Mouse (Mus musculus) bone marrow, adult 2 months (tissue): ENCODE measurements around the gene Coa5. TPM values are rescaled to one million over a fixed set of nuclear protein-coding genes. Genes with fewer than 3 reads are reported as not detected.

Experiments
- H3K27ac ChIP-seq: fragments of 200-500 bp; 2 replicates; pipeline ENCODE4 v1.5.1; 2012; ENCODE audit warnings: low read depth, mild to moderate bottlenecking, control low read depth, inconsistent platforms, low read length; ENCODE audit not compliant: control insufficient read depth, poor library complexity, insufficient read depth
- H3K4me1 ChIP-seq: fragments of 200-500 bp; 2 replicates; pipeline ENCODE4 v1.6.1; 2011; ENCODE audit warnings: low read length; ENCODE audit not compliant: control insufficient read depth, insufficient read depth
- H3K4me3 ChIP-seq: fragments of 200-500 bp; replicated peaks from 2 replicates; pipeline ENCODE3; 2011; ENCODE audit warnings: mild to moderate bottlenecking, low read depth, low read length, control low read depth; ENCODE audit not compliant: control insufficient read depth
- CTCF ChIP-seq: fragments of 200-500 bp; IDR thresholded peaks from 2 replicates; pipeline ENCODE4 v1.5.1; 2011; ENCODE audit warnings: low read length, control low read depth; ENCODE audit not compliant: control insufficient read depth, insufficient read depth
- POLR2A ChIP-seq: fragments of 200-500 bp; IDR thresholded peaks from 2 replicates; pipeline ENCODE4 v1.6.1; 2011; ENCODE audit warnings: low read depth, mild to moderate bottlenecking, control low read depth, low read length, borderline replicate concordance; ENCODE audit not compliant: control insufficient read depth
- WGBS: fragments of 180-500 bp; shearing (Covaris S2); methylation state at CpG from one replicate; pipeline ENCODE4 v1.1.7; 2018; 5-methylcytosine and 5-hydroxymethylcytosine counted together
- polyA plus RNA-seq: library from polyadenylated mRNA; stranded (reverse); fragments of >200 nt; gene quantifications from 2 replicates; pipeline ENCODE4 v1.2.4, GENCODE M21; 2011; ENCODE audit warnings: low replicate concordance; ENCODE audit not compliant: missing spikeins, insufficient read depth, insufficient read length

Gene Coa5
- polyA plus RNA-seq, 1 experiment, result 26.6 TPM

- Histone ChIP-seq H3K4me1 (peaks cover 12% of the 10 kb centered on the region), H3K27ac (no peak overlapping the region), H3K4me3 (no peak overlapping the region)
- 29% methylated on average over 10 of the region's 10 CpGs for WGBS
- no peak for TF ChIP-seq CTCF
- TF ChIP-seq POLR2A, result no peak
Measured at GRCm38 (mm10) chr1:37473251-37473650, 43.3 kb upstream of the Coa5 start.

DNA sequence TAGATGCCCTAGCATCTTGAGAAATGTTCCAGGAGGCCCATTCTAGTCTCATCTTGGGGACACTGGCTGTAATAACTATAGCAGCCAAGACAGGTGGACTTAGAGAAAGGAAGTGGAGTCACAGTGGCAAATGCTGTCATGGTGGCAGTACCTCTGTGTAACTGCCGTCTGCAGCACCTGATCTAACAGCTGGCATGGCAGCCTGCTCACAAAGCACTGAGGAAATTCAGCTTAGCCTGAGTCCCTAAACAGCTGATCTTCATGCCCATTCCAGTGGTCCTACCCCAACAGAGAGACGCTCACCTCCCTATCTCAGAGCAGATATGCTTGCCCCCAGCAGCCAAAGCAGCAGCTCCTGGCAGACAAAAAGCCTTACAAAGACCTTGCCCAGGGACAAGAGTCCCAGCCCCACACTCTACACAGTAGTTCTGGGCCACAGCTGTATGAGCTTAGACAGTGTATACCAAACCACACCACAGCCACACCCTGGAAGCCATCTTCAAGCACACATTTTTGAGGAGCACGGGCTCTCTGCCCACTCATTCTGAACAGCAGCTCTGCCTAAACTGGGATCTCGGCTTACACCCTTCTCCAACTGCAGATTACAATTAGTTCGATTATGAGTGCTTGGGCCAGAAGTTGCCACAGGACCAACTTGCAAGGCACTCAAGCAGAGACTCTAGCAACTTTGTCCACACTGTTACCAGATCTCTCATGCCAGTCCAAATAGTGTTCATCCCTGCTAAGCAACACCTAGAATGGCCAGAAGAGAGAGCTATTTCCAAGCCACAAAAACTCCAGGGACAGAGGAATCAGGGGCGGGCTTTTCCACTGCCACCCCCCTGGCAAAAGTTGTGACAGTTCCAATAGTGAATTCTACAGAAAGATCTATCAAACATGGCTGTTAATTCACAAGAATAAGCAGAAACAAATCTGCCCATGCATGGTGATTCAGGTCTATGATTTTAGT is 41.6 kb upstream of the Coa5 start:
- Histone ChIP-seq H3K4me3 (no peak overlapping the region), H3K4me1 (peaks cover 11% of the 10 kb centered on the region), H3K27ac (peak overlapping the region; percentile 32)
- 71% methylated on average over 6 of the region's 6 CpGs for WGBS
- no peak for TF ChIP-seq CTCF
- TF ChIP-seq POLR2A, result no peak

GRCm38 (mm10) chr1:37469007-37469406 is 39.1 kb upstream of the Coa5 start:
- TF ChIP-seq POLR2A, result no peak
- no peak for TF ChIP-seq CTCF
- Histone ChIP-seq H3K27ac (no peak overlapping the region), H3K4me1 (peaks cover 9% of the 10 kb centered on the region), H3K4me3 (no peak overlapping the region)
- WGBS, result 87% methylated on average over 5 of the region's 5 CpGs

GRCm38 (mm10) chr1:37467806-37468205 is 37.9 kb upstream of the Coa5 start:
- WGBS, result 71% methylated on average over 4 of the region's 4 CpGs

GRCm38 (mm10) chr1:37466322-37466995 is 36.6 kb upstream of the Coa5 start:
- no peak overlapping the region for H3K4me3 ChIP-seq
- WGBS, result 53% methylated on average over 3 of the region's 3 CpGs
- TF ChIP-seq CTCF, result no peak
- peaks cover 3% of the 10 kb centered on the region for H3K4me1 ChIP-seq
- no peak overlapping the region for H3K27ac ChIP-seq

More at GRCm38 (mm10) chr1:37467806-37468205, 37.9 kb upstream of the Coa5 start:
- Histone ChIP-seq H3K4me3 (no peak overlapping the region), H3K4me1 (peaks cover 8% of the 10 kb centered on the region), H3K27ac (no peak overlapping the region)
- no peak for TF ChIP-seq CTCF
- no peak for TF ChIP-seq POLR2A

DNA sequence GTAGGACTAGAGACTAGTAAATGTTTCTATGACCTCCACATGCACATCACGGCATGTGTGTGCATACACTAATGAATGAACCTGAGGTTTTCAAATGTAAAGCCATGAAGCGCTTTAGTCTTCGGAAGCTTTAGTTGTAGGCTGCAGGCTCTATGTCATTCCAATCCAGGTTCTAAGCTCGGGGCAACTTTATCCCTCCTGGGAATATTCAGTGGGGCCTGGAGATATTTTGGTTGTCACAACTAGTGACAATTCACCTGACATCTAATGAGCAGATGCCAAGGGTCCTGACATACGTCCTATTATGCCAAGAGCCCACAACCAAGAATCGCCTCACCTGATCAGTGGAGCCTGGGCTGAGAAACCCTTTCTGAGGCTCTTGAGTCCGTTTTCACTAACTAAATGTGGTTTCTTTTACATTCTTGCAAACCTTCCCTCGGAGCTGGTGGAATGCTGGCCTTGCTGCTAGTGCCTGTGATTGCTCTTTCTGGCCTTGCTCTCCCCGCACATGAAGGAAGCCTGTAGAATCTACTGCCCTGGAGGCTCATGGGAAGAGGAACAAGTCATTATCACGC is 35.1 kb upstream of the Coa5 start:
- TF ChIP-seq CTCF (no peak), POLR2A (no peak)
- 83% methylated on average over 10 of the region's 10 CpGs for WGBS
- Histone ChIP-seq H3K4me1 (peaks cover 1% of the 10 kb centered on the region), H3K27ac (no peak overlapping the region), H3K4me3 (no peak overlapping the region)

DNA sequence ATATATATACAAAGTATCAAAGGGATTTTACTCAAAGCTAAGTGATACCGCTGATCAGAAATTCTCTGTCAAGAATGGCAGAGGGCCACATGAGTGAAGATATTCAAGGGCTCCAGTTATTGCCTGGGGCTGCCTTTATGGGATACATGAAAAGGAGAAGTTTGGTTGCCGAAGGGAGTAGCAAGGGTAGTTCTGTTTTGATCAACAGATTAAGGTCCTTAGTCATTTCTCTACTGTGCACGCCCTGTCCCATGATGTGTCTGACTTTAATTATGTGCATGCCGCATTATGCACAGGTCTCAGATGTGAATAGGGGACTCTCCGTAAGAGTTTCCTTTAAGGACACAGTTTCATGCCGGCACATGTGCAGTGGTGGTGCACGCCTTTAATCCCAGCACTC is 27.6 kb upstream of the Coa5 start:
- no peaks in the 10 kb centered on the region for H3K4me1 ChIP-seq
- 73% methylated on average over 7 of the region's 7 CpGs for WGBS
- no peak overlapping the region for H3K4me3 ChIP-seq
- no peak for TF ChIP-seq CTCF
- TF ChIP-seq POLR2A, result no peak
- no peak overlapping the region for H3K27ac ChIP-seq

GRCm38 (mm10) chr1:37451270-37451669 is 21.4 kb upstream of the Coa5 start:
- H3K4me3 ChIP-seq, result no peak overlapping the region
- WGBS, result 92% methylated on average over 8 of the region's 8 CpGs

More at GRCm38 (mm10) chr1:37451270-37451669, 21.4 kb upstream of the Coa5 start:
- H3K27ac ChIP-seq, result no peak overlapping the region
- TF ChIP-seq POLR2A, result no peak
- TF ChIP-seq CTCF, result no peak
- no peaks in the 10 kb centered on the region; the same call in 1 of the 2 replicates for H3K4me1 ChIP-seq
